Mouse (Mus musculus) heart, embryonic 13.5 days (tissue): Measurements from ENCODE around the gene Myo3a. TPM values are rescaled to one million over a fixed set of nuclear protein-coding genes. Genes with fewer than 3 reads are reported as not detected.
A peak's percentile ranks its signal among the peaks of the same experiment; 100 is the strongest.

Experiments used
- ATAC-seq: fragments of 200-750 bp; cut with Nextera tagmentation; 2 replicates; pipeline ENCODE4 v1.8.0; 2017; ENCODE audit warnings: moderate TSS enrichment; ENCODE audit not compliant: insufficient number of reproducible peaks, low FRiP score, low TSS enrichment; ENCODE audit errors: extremely low read depth
- H3K27ac ChIP-seq: fragments of 300-500 bp; sonication (generic); replicated peaks from 2 replicates; pipeline ENCODE4 v1.5.1; 2015; ENCODE audit warnings: moderate library complexity, mild to moderate bottlenecking, inconsistent platforms
- H3K27me3 ChIP-seq: fragments of 300-500 bp; sonication (generic); replicated peaks from 2 replicates; pipeline ENCODE4 v1.6.1; 2015; ENCODE audit warnings: mild to moderate bottlenecking, inconsistent platforms
- H3K36me3 ChIP-seq: fragments of 300-500 bp; sonication (generic); 2 replicates; pipeline ENCODE4 v1.6.1; 2015; ENCODE audit warnings: mild to moderate bottlenecking, inconsistent platforms
- H3K4me1 ChIP-seq: fragments of 300-500 bp; sonication (generic); 2 replicates; pipeline ENCODE4 v1.6.1; 2015; ENCODE audit warnings: inconsistent platforms
- H3K4me2 ChIP-seq: fragments of 300-500 bp; sonication (generic); 2 replicates; pipeline ENCODE4 v1.6.1; 2015; ENCODE audit warnings: inconsistent platforms, mild to moderate bottlenecking, moderate library complexity
- H3K4me3 ChIP-seq: fragments of 300-500 bp; sonication (generic); 2 replicates; pipeline ENCODE4 v1.5.1; 2015; ENCODE audit warnings: moderate library complexity, mild to moderate bottlenecking, inconsistent platforms
- H3K9ac ChIP-seq: fragments of 300-500 bp; sonication (generic); 2 replicates; pipeline ENCODE4 v1.6.1; 2015; ENCODE audit warnings: inconsistent platforms, mild to moderate bottlenecking, moderate library complexity
- H3K9me3 ChIP-seq: fragments of 300-500 bp; sonication (generic); 2 replicates; pipeline ENCODE4 v1.6.1; 2016; ENCODE audit warnings: inconsistent platforms
- WGBS: fragments of 180-500 bp; shearing (Covaris S2); methylation state at CpG from one replicate; pipeline ENCODE4 v1.1.7; 2015; ENCODE audit warnings: mixed read lengths; 5-methylcytosine and 5-hydroxymethylcytosine counted together
- polyA plus RNA-seq: library from polyadenylated mRNA; unstranded; fragments of >200 nt; fragmentation: Nextera tagmentation; extraction: Ambion mirVana; gene quantifications from 2 replicates; pipeline ENCODE4 v1.2.1, GENCODE M21; 2015

Myo3a gene
- polyA plus RNA-seq, 1 experiment from 2014 or later, result not detected

DNA sequence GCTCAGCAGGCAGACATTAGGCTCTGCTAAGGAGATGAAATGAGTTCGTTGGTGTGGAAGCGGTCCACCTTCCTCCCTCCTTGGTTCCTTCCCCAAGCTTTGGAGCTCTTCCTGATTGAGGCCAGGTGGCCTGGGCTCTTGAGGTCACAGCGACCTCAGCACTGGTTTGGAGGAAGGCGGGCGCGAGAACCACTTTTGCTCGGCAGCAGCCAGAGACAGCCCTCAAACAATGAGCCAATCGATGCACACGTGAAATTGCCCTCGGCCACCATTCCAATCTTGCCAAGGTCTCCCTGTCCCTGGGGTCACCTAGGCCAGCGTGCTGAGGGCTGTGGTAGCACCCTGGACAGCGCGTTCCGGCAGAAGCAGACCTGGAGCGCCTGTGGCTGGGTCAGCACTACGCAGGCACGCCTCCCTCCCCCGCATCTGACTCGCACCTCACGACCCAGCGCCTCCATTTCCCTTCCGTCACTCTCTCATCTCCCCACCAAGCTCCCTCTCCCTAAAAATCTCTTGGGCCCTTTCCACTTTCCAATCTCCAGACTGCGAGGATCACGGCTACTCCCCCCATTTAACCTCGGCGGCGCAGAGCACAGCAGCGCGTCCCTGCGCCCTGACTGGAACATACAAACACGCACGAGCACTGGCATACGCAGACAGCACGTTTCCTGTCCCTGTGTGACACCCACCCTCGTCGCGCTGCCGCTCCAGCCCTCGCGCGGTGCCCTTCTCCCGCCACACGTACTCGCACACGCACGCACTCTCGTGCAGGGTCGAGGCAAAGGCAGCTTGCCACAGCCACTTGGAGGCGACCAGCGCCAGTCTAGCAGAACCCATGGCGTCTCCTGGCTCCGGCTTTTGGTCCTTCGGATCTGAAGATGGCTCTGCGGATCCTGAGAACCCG, 394.8 kb downstream of the Myo3a start, which contains the start of gene Gad2:
Gad2 (plus strand) TSS at position 378 of the 904 bp plus-strand sequence.
- Histone ChIP-seq H3K4me3 (peak within 1 kb of the TSS; percentile 55), H3K27ac (no peak within 1 kb of the TSS), H3K4me2 (peak within 1 kb of the TSS; percentile 87), H3K9me3 (no peaks in the 10 kb centered on the region), H3K36me3 (no peaks in the 10 kb centered on the region), H3K9ac (no peak within 1 kb of the TSS; the same call in 1 of the 2 replicates), H3K27me3 (peaks cover 99% of the 10 kb centered on the region), H3K4me1 (peaks cover 29% of the 10 kb centered on the region)
- WGBS, result under 1% methylated on average over 52 of the region's 55 CpGs
- no peak for ATAC-seq

DNA sequence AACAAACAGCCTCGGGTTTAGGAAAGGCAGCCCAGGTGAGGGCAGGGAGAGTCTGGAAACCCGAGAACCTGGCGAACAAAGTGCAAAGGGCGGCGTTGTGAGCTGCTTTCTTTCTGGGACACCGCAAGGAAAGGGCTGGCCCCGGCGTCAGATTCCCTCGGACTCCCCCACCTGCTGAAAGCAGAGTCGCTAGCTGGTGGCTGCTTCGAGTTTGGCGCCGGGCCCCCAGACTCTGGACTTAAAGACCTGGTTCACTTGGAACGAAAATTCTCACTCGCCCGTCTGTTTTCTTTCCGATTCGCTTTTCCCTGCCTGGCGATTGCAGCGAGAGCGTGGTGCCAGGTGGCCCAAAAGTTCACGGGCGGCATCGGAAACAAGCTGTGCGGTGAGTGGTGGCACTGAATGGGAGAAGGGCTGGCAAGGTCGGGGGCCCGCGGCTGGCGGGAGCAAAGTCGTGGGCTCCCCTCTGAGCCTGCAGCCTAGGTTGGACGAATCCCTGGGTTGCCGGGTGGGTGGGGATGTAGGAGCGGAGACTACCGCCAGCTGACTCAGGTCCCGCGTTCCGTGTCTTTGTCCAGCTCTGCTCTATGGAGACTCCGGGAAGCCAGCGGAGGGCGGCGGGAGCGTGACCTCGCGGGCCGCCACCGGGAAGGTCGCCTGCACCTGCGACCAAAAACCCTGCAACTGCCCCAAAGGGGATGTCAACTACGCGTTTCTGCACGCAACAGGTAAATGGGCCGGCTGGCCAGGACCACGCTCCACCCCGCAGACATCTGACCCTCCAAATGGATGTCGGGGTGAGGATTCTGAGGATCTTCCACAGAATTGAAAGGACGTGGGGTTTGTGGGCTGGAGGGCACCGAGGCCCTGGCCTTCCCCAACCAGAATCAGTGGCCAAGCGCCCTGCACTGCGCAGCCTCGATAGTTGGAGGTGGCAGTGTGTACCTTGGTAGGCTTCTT, 396.1 kb downstream of the Myo3a start:
- H3K36me3 ChIP-seq, result no peaks in the 10 kb centered on the region
- H3K9me3 ChIP-seq, result no peaks in the 10 kb centered on the region
- peaks cover 35% of the 10 kb centered on the region for H3K4me1 ChIP-seq
- peak overlapping the region; percentile 55 for H3K4me3 ChIP-seq
- no peak overlapping the region for H3K27ac ChIP-seq
- WGBS, result under 1% methylated on average over 60 of the region's 60 CpGs
- peaks cover 97% of the 10 kb centered on the region for H3K27me3 ChIP-seq
- H3K9ac ChIP-seq, result no peak overlapping the region
- ATAC-seq, result no peak
- H3K4me2 ChIP-seq, result peak overlapping the region; percentile 87

DNA sequence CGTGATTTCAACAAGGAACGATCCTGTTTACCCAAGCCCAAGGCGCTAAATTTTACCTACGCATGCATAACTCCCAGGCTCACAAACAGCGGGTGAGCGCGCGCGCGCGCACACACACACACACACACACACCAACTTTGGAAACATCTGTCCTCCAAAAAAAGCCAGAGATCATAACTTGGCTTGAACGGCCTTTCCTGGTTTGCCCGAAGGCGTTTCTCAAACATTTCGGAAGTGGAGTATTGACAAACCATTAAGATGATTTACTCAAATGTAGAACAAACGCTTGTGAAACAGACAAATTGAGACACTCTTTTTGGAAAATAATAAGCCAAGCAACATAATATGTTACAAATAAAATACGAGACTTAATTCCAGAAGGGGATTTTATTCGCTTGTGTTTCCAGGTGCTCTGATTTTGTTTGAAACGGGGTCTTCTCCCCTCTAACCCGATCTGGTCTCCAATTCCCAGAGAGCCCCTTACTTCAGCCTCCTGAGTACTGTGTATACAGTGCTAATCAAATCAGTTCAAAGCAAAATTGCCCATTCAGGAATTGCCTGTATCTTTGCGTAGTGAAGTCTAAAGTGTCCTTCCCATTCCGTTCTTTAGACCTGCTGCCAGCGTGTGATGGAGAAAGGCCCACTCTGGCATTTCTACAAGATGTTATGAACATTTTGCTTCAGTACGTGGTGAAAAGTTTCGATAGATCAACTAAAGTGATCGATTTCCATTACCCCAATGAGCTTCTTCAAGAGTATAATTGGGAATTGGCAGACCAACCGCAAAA, 397.1 kb downstream of the Myo3a start:
- peak overlapping the region; percentile 87; the same call in 1 of the 2 replicates for H3K4me2 ChIP-seq

DNA sequence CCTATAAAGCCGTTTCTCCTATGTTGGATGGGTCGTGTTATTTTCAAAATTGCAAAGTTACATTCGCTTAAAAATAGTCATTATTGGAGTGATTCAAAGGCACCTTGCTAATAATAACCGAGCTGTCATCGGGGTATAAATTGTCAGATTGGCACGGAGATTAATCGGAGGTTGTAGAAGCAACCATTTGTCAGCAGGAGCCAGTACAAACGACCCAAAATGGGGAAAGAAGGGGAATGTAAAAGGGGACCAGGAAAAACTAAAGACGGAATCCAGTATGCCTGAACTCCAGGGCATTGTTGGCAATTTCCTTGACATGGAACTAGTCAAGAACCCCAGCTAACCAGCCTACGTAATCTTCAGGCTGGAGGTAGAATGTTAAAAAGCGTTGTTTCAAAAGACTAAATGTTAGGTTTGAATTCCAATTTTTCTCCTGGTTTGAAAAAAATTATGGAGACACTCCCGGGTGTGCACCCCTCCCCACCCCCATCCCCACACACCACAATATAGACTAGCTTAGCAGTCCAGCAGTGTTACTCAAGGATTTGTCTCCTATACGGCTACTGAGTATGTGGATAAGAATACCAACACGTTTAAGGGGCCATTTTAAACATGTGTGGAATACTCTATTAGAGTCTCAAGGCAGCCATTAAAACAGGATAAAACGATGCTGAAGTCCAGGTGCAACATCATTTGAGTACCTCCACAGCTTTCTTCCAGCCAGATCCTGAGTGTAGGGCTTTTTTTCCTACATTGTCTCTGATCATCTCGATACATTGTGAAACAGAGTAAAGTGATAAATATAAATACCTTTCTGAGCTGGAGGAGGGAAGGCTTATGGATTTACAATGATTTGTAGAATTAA, 398.0 kb downstream of the Myo3a start:
- 16% methylated on average over 16 of the region's 16 CpGs for WGBS
- ATAC-seq, result no peak
- no peak overlapping the region for H3K9ac ChIP-seq

More for the DNA sequence above, 397.1 kb downstream of the Myo3a start:
- H3K9me3 ChIP-seq, result no peaks in the 10 kb centered on the region
- H3K36me3 ChIP-seq, result no peaks in the 10 kb centered on the region
- 6% methylated on average over 27 of the region's 27 CpGs for WGBS
- peaks cover 35% of the 10 kb centered on the region for H3K4me1 ChIP-seq
- H3K4me3 ChIP-seq, result 0 out of 2 replicates have a peak overlapping the region, but pooled peaks have one; percentile 55
- ATAC-seq, result no peak
- peaks cover 88% of the 10 kb centered on the region for H3K27me3 ChIP-seq
- no peak overlapping the region for H3K9ac ChIP-seq
- H3K27ac ChIP-seq, result no peak overlapping the region

DNA sequence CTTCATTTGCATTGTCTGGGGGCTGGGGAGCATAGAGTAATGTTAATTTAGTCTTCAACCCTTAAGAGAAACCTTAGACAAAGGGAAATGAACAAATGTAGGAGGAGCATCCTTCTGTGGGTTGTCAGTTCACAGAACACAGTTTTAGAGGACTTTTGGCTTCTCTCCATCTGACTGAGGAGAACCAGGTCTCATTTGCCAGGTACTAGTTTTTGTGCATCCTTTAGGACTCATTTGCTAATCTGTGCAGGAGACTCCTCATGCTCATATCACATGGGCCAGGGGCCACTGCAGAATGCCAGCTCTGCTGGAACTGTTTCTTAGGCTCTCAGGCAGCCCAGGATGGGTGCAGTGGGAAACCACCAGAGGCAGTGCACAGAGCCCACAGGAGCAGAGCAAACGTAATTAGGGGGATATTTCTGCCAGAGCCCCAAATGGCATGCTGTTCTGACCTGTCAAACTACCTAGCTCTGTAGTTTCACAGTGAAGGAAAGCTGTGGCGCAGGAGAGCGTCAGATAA, 399.9 kb downstream of the Myo3a start:
- H3K36me3 ChIP-seq, result no peaks in the 10 kb centered on the region
- no peak for ATAC-seq
- H3K27ac ChIP-seq, result no peak overlapping the region
- H3K4me3 ChIP-seq, result no peak overlapping the region
- no peak overlapping the region for H3K4me2 ChIP-seq
- 27% methylated on average over 3 of the region's 3 CpGs for WGBS
- H3K27me3 ChIP-seq, result peaks cover 61% of the 10 kb centered on the region
- no peaks in the 10 kb centered on the region for H3K9me3 ChIP-seq
- peaks cover 25% of the 10 kb centered on the region for H3K4me1 ChIP-seq
- H3K9ac ChIP-seq, result no peak overlapping the region

More for the DNA sequence above, 398.0 kb downstream of the Myo3a start:
- no peak overlapping the region for H3K27ac ChIP-seq
- no peaks in the 10 kb centered on the region for H3K9me3 ChIP-seq
- H3K36me3 ChIP-seq, result no peaks in the 10 kb centered on the region
- H3K27me3 ChIP-seq, result peaks cover 79% of the 10 kb centered on the region
- peaks cover 35% of the 10 kb centered on the region for H3K4me1 ChIP-seq
- no peak overlapping the region for H3K4me3 ChIP-seq
- no peak overlapping the region for H3K4me2 ChIP-seq

DNA sequence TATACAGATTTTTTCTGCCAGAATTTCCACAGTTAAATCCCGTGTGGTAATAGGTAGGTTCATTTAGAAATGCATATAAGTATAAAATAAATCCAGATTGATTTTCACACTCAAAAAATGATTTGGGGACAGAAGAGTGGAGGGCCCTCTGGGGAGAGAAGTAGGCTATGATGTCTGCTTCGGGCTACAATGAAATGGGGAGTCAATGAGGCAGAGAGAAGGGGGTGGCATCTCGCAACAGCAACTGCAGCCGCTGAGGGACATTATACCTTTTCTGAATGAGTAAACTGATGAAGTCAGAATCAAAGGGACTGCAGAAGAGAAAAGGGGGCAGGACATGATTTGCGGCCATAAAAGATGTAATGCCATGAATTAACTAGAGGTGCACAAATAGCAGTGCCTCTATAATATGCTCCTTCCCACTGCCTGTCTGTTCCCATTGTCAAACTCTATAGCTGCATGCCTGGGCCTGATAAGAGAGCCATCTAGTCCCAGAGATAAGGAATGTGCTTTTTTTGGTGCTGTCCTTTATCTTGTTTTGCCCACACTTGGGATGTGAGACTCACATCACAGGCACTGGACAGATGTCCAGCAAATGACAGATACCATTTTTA, 400.6 kb downstream of the Myo3a start:
- 28% methylated on average over 5 of the region's 5 CpGs for WGBS
- no peak for ATAC-seq
- Histone ChIP-seq H3K36me3 (no peaks in the 10 kb centered on the region), H3K4me3 (no peak overlapping the region), H3K9ac (no peak overlapping the region), H3K27me3 (peaks cover 53% of the 10 kb centered on the region), H3K27ac (no peak overlapping the region), H3K4me2 (0 out of 2 replicates have a peak overlapping the region, but pooled peaks have one; percentile 7), H3K4me1 (peaks cover 18% of the 10 kb centered on the region), H3K9me3 (no peaks in the 10 kb centered on the region)

DNA sequence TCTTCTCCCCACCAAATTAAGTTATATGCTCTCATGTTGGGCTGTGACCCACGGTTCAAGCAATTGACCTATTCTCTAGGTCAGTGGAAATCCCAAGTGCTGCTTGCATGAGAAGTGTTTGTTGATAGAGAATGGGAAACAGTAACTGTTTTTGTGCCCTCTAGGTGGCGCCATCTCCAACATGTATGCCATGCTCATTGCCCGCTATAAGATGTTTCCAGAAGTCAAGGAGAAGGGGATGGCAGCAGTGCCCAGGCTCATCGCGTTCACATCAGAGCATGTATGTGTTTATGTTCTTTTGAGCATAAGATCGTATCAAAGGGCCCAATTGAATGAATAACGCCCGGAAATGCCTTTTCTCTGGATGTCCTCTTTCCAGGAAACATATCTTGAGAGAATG, 407.5 kb downstream of the Myo3a start:
- H3K9ac ChIP-seq, result no peak overlapping the region
- H3K4me1 ChIP-seq, result no peaks in the 10 kb centered on the region
- H3K27me3 ChIP-seq, result no peaks in the 10 kb centered on the region
- WGBS, result 44% methylated on average over 8 of the region's 8 CpGs
- no peaks in the 10 kb centered on the region for H3K9me3 ChIP-seq
- no peak for ATAC-seq
- H3K4me3 ChIP-seq, result no peak overlapping the region
- no peak overlapping the region for H3K27ac ChIP-seq
- no peaks in the 10 kb centered on the region for H3K36me3 ChIP-seq
- H3K4me2 ChIP-seq, result no peak overlapping the region

DNA sequence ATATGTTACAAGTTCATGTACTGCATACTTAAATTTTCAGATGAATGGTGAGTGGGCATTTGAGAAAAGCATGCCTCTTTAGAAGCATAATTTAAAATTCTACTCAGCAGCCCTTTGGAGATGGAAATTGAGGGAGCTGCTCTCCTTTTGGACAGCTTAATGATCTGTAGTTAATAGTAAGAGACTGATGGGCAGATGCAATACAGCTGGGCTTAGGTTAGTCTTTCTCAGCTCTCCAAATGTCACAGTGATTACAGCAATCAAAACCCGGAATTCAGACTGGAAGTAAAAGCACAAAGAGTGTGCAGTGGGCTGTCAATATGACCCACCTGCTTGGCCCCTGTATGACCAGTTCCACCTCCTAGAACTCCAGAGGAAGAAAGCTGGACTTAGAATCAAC, 418.8 kb downstream of the Myo3a start:
- H3K4me2 ChIP-seq, result no peak overlapping the region
- no peak overlapping the region for H3K27ac ChIP-seq
- WGBS, result 39% methylated on average over 1 of the region's 1 CpGs
- no peaks in the 10 kb centered on the region for H3K36me3 ChIP-seq
- H3K9me3 ChIP-seq, result no peaks in the 10 kb centered on the region
- H3K9ac ChIP-seq, result no peak overlapping the region
- H3K27me3 ChIP-seq, result no peaks in the 10 kb centered on the region
- no peaks in the 10 kb centered on the region for H3K4me1 ChIP-seq
- ATAC-seq, result no peak
- H3K4me3 ChIP-seq, result no peak overlapping the region

DNA sequence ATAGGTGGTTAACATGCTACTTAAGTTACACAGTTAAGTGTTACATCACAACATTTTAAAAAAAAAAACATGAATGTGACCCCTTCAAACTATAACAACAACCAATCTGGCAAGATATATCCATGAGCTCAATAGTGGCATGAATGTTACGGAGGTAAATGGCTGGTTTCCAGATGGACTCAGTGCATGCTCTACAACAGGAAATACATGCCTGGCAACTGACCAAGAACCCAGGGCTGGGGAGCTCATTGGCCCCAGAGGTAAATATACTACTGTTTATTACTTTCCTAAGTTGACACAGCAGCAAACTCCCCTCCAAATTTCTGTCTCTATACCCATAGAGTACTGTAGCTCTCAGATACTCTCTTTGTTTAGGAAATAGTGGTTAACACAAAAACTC, 421.1 kb downstream of the Myo3a start:
- no peak for ATAC-seq
- Histone ChIP-seq H3K27ac (no peak overlapping the region), H3K9me3 (no peaks in the 10 kb centered on the region), H3K4me1 (no peaks in the 10 kb centered on the region), H3K9ac (no peak overlapping the region), H3K4me2 (no peak overlapping the region), H3K4me3 (no peak overlapping the region), H3K36me3 (no peaks in the 10 kb centered on the region), H3K27me3 (no peaks in the 10 kb centered on the region)
- 44% methylated on average over 1 of the region's 1 CpGs for WGBS
